Mouse (Mus musculus) layer of hippocampus, postnatal 10 days (tissue): ENCODE measurements at regions not wholly inside any gene's neighbourhood (a gene's known extent, or its start where the extent isn't known, plus 50 kb on each side); places are given as distances from the start of the nearest gene placed in this dataset.
"Not testable (repeated sequence)": the region's sequence is repeated elsewhere in the genome, so short reads cannot be mapped to it uniquely, and the experiment has no call there.

ENCODE experiments used
- DNase-seq, 2 experiments: peaks; one replicate each; pipeline ENCODE4 v3.0.0; 2021; ENCODE audit warnings: low spot score in 2 of 2

- DNase-seq = no peak
Measured at GRCm38 (mm10) chr13:99741981-99742380, 158.9 kb downstream of the Cartpt start.

DNA sequence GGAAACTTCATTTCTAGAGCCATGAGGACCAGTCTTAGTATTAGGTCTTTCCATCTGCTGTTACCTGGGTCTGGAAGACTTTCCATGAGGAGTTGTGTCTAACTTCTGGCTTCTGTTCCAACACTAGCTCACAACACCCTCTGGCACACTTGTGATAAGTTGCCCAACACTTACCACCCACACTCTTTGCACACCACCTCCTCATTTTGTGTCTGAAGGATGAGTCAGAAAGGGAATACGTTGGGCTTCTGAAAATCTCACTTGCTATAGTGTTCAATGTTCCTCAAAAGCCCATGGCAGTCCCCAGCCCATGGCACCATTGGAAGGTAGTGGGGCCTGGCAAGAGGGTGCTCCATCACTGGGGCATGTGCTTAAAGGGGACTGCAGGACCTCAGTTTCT, 161.5 kb downstream of the Cartpt start:
- DNase-seq = no peak

DNA sequence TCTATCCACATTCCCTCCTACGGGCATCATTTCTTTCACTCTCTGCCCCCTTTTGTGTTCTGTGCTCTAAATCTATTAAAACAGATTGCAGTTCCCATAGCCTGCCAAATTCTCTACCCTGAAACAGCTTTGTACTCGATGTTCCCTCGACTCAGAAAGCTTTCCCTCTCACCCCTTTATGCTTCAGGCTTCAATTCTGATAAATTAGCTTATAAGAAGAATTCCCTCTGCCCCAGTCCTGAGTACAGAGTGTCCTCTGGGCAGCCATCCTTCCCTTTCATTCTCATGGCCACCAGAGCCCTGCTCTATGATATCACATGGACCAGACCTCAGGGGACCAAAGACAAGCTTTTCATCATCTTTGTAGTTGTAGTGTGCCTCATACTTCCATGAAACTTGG, 163.6 kb downstream of the Cartpt start:
- DNase-seq = no peak

GRCm38 (mm10) chr13:99729145-99729544, 171.7 kb downstream of the Cartpt start:
- DNase-seq = no peak

DNA sequence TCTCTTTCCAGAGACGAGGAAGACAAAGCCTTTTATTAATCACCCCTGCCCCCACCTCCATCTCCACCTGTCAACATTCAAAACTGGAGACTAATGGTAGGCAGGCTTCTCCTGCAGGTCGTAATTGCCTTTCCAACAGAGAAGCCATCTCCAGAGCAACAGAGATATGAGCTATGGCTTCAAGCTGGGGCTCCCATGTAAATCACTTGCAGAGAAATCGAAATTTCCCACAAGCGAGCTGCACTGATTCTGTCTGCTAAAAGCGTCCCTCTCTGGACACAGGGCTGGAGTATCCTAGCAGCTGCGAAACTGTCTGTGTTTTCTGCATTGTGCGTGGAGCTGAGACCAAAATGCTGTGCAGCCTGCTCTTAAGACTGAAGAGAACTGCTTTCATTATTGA, 176.6 kb downstream of the Cartpt start:
- DNase-seq = no peak

GRCm38 (mm10) chr13:99723237-99723981, 177.5 kb downstream of the Cartpt start:
- DNase-seq = no peak

- no peak for DNase-seq
Measured at GRCm38 (mm10) chr13:99720566-99720965, 180.3 kb downstream of the Cartpt start.

DNA sequence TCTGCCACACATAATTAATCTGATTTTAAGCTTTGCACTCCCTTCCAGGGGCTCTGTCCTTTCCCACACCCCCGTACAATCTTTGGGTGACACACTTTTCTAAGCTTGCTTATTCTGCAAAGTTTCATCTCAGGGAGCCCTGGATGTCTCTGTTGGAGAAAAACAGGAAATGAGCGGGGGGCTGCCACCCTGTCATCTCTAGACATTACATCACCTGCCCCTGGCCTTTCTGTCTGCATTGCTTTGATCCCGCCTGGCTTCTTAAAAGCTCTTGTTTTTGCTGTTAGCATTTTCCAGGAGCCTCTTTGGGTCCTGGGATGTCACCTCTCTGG, 180.2 kb upstream of the Map1b start:
- DNase-seq = no peak

DNA sequence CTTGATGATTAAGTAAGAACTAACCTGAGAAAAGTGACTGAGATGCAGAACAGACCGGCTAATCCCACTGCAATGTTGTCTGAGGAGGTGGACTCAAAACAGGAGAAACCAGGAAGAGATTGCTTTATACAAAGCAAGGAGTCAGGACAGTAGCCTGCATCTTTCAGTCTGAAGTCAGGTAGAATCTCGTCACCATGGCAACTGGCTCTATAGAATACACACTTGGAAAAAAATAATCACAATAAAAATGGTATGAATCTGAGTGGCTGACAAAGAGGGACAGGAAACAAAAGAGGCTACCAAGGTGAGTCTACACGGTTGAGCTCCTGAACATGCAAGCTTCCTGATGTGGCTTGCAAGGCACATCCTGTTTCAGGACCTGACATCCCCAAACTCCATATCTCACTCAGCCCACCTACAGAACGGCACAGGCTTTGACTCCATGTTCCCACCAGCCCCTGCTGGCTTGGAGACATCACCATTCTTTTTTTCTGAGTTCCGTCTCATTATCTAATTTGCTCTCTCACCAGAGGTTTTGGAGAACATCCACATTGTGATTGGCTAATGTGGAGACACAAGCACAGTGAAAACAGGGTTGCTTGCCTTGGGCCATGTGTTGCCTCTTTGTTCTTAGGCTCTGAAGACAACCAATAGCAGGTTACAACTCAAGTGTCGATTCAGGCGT, 179.7 kb upstream of the Map1b start:
- DNase-seq = no peak

DNA sequence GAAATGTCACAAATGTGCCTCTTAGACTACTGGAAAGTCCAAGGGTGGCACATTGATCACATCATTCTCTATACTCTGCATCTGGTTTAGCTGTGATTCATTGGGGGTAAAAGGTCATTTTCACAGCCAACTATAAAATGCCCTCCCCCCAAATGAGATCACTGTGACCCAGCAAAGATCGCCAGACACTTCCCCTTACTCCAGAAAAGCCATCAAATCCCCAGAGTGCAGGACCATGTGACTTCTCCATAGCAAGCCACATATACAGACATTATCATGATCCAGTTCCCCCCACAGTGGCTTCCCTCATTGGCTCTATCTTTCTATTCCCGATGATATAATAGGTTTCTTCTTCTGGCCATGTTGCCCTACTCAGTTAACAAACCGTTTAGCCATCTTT, 163.6 kb upstream of the Map1b start:
- no peak for DNase-seq

- no peak for DNase-seq
Measured at GRCm38 (mm10) chr13:99679430-99679829, 163.1 kb upstream of the Map1b start.

GRCm38 (mm10) chr13:99676393-99676792, 160.1 kb upstream of the Map1b start:
- peak; percentile 59 to 62 for DNase-seq

- peak; percentile 64 for DNase-seq
Measured at GRCm38 (mm10) chr13:99675951-99676350, 159.6 kb upstream of the Map1b start.

- no peak for DNase-seq
Measured at GRCm38 (mm10) chr13:99672714-99673113, 156.4 kb upstream of the Map1b start.

DNA sequence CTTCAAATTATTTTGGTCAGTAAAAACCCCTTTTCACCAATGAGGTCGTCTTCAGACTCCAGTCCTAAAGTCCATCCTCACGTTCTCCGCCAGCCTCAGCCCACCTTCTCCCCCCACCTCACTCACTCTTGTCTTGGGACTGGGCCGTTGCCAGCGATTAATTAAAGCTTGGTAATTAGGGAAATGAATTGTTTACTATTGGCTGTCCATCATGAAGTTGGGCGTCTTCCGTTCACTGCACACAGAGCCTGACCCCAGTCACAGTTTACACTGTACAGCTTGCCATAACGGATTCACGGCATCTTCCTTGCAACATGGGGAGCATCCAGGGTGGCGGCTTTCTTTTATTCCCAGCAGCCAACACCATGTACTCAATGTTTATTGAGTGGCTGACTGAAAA, 155.4 kb upstream of the Map1b start:
- DNase-seq = no peak

- no peak for DNase-seq
Measured at GRCm38 (mm10) chr13:99669987-99670534, 153.7 kb upstream of the Map1b start.

GRCm38 (mm10) chr13:99668613-99669012, 152.3 kb upstream of the Map1b start:
- no peak for DNase-seq

DNA sequence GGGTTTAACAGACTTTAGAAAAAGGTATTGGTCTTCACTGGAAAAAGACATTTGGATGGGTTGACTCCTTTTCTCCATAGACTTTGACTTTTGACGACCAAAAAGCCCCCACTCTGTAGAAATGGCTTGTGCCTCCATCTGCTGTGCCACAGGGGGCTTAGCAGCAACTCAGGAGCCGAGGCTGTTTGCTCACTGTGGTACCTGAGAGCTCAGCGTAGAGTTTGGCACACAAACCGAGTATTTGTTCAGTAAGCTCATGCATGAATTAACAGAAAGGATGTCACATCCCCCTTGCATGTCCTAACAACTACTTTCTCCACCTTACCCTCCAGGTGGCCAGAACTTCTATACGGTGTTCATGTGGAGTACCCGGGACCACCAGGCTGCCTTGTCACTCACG, 149.7 kb upstream of the Map1b start:
- DNase-seq = no peak

GRCm38 (mm10) chr13:99663422-99663821, 147.1 kb upstream of the Map1b start:
- DNase-seq = not testable (repeated sequence)

DNA sequence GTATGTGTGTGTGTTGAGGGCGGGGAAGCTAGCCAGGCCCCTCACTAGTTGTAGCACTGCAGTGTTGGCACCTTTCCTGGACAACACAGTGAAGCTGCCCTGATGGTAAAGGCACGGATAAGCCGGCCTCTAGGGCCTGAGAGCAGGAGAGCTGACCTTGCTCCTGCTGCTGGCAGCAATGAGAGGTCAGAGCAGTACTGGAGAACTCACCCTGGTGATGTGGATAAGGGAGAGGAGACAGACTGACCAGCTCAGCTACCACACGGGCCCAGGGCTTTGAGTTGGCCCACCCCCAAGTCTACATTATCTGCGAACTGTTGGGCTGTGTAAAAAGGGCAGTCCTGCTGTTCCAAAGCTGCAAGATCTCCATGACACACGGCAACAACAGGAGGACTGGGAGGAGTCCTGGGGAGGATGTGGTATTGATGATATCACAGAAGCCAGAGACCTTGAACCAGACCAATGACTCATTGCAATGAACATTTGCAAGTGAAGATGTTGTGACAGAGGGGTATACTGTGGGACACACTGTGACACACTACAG, 131.4 kb upstream of the Map1b start:
- DNase-seq = no peak

GRCm38 (mm10) chr13:99644771-99645170, 128.4 kb upstream of the Map1b start:
- DNase-seq = no peak

- DNase-seq = no peak
Measured at GRCm38 (mm10) chr13:99642811-99643210, 126.5 kb upstream of the Map1b start.

DNA sequence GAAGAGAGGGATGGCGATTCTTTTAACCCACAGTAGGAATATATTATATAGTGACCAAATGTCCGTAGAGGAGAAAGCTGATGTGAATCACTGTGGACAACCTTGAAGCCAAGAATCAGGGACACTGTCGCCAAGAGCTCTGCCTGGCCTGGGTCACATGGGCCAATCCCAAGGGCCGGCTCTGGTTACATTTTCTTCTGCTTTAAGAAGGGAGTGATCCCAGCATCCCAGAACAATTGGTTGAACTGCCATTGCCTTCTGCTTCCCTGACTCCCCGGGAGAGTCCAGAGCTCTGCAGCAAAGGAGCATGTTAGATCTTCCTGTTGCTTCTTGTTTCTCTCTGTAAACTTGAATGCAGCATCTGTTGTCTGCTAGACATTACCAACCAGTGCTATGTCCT, 126.0 kb upstream of the Map1b start:
- no peak for DNase-seq
